Mouse (Mus musculus): ENCODE data around the gene Kcnab1.

DNA sequence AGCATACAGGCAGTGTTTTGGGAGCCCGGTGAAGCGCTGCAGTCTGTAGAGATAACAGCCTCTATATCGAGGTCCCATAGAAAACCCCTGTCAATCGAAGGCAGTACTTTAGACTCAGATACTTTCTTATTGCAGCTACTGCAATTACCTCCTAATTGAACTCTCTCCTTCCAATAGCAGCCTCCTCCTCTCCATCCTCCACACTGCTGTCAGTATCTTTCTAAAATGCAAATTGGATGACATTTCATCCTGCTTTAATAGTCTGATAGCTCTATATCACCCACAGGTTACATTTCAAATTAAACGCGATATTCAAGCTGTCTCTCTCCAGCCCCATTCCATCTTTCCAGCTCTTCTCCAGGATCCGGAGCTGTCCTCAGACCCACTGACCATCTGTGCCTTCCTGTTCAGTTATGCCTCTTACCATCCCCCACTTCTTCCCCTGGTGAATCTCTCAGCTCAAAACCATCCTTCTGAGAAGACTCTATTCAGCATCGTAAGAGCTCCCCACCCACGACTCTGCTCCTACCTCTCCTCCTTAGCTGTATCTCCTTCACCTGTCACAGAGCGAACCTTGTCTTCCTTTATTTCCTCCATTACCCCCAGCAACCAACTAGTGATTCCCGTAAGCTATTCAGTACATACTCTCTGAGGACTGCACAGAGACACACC lies 122.4 kb downstream of the Kcnab1 start:
- no peak for TF ChIP-seq CTCF (IDR thresholded peaks at IDR 0.05; ENCODE audit: low read depth)
- no peak for TF ChIP-seq EP300 (IDR thresholded peaks at IDR 0.05; ENCODE audit: low read depth)

All from liver, postnatal 0 days (tissue).